In the genomic region with DNA sequence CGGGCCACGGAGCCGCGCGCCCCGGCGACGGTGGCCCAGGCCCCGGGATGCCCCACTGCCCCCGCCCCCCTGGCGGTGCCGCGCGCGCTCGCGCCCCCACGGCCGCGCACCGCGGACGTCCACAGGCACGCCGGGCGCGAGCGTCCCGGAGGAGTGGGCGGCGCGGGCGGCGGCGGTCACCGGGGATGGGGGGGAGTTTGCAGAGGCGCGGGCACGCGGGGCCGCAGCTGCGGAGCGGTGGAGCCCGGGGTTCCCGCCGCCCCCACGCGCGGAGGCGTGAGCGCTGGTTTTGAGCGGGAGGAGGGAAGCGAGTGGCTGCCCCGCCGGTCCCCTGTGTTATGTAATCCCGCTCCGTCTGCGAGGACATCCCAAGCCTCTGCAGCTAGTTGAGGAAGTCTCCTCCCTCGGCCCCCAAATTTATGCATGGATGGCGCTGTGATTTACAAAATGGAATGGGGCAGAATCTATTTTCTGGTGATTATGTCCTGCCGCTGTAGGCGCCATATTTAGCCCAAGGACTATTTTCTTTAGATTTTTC, we compare ENCODE assay signal across 8 mouse cellular contexts. TPM values are rescaled to one million over a fixed set of nuclear protein-coding genes. Genes with fewer than 3 reads are reported as not detected.
DNase-seq lines count a peak whose midpoint lies in the region; ATAC-seq and TF ChIP-seq lines count a peak whose summit lies in the region.

No protein-coding gene starts in this region.

- peak overlapping the region; percentile 84 for H3K4me2 ChIP-seq in forebrain, embryonic 15.5 days (replicated peaks)
- peak overlapping the region; percentile 85 for H3K4me2 ChIP-seq in neural tube, embryonic 14.5 days (ENCODE audit: low read depth, low read length)

- no peaks in the 10 kb centered on the region for H3K27me3 ChIP-seq in forebrain, embryonic 15.5 days
- H3K27me3 ChIP-seq in neural tube, embryonic 14.5 days (ENCODE audit: control insufficient read depth, insufficient read depth, low read length), result no peaks in the 10 kb centered on the region
- H3K27me3 ChIP-seq in testis, adult 2 months (ENCODE audit: control insufficient read depth, insufficient read depth, low read length), result no peaks in the 10 kb centered on the region

- H3K36me3 ChIP-seq in forebrain, embryonic 15.5 days, result no peaks in the 10 kb centered on the region
- H3K36me3 ChIP-seq in neural tube, embryonic 14.5 days (ENCODE audit: control insufficient read depth, insufficient read depth, low read length), result no peaks in the 10 kb centered on the region
- H3K36me3 ChIP-seq in testis, adult 2 months (ENCODE audit: control insufficient read depth, insufficient read depth, low read length), result no peaks in the 10 kb centered on the region

- H3K27ac ChIP-seq in forebrain, embryonic 15.5 days (replicated peaks), result peak overlapping the region; percentile 100
- H3K27ac ChIP-seq in neural tube, embryonic 14.5 days (ENCODE audit: low read depth, low read length), result peak overlapping the region; percentile 100
- H3K27ac ChIP-seq in testis, adult 2 months (ENCODE audit: control insufficient read depth, insufficient read depth, low read depth, low read length), result peak overlapping the region; percentile 88

- H3K9me3 ChIP-seq in forebrain, embryonic 15.5 days, result no peaks in the 10 kb centered on the region
- no peaks in the 10 kb centered on the region for H3K9me3 ChIP-seq in neural tube, embryonic 14.5 days (ENCODE audit: control insufficient read depth, low read length)

- no peak for TF ChIP-seq CTCF in testis, adult 2 months (IDR thresholded peaks at IDR 0.05; ENCODE audit: control insufficient read depth, insufficient read depth, insufficient replicate concordance, low read depth, low read length)

- intact Hi-C loops in heart, postnatal 25 days (cut with DNase I), result loop anchor here (1.0 to 5.0 kb wide), 2 partner anchors 17 to 256 kb away; a partner anchor contains a TSS

- H3K9ac ChIP-seq in forebrain, embryonic 15.5 days (replicated peaks), result peak overlapping the region; percentile 97
- H3K9ac ChIP-seq in neural tube, embryonic 14.5 days (replicated peaks; ENCODE audit: low read depth, low read length), result peak overlapping the region; percentile 90

- H3K4me1 ChIP-seq in forebrain, embryonic 15.5 days, result peaks cover 34% of the 10 kb centered on the region
- H3K4me1 ChIP-seq in neural tube, embryonic 14.5 days (ENCODE audit: control insufficient read depth, insufficient read depth, low read length), result peaks cover 16% of the 10 kb centered on the region
- H3K4me1 ChIP-seq in testis, adult 2 months (ENCODE audit: control insufficient read depth, insufficient read depth, low read length), result peaks cover 5% of the 10 kb centered on the region

- H3K4me3 ChIP-seq in forebrain, embryonic 15.5 days, result peak overlapping the region; percentile 80
- peak overlapping the region; percentile 56 for H3K4me3 ChIP-seq in neural tube, embryonic 14.5 days (ENCODE audit: low read depth, low read length)
- peak overlapping the region; percentile 93 for H3K4me3 ChIP-seq in testis, adult 2 months (ENCODE audit: control insufficient read depth, low read depth, low read length)

- peak; percentile 73 for DNase-seq in ES-CJ7 (ENCODE audit: low read depth, low spot score)
- DNase-seq in heart, postnatal 25 days (ENCODE audit: low spot score), result peak; percentile 75
- peak; percentile 86 to 93 for DNase-seq in layer of hippocampus, adult 18-20 months (ENCODE audit: low spot score in 2 of 2)
- DNase-seq in lung, adult 18-20 months, result peak; percentile 79

- peak; percentile 44; the same call in 1 of the 2 replicates for TF ChIP-seq POLR2A in testis, adult 2 months (IDR thresholded peaks at IDR 0.05; ENCODE audit: control insufficient read depth, low read depth, low read length)

- peak; percentile 78 for ATAC-seq in cerebellum, adult (ENCODE audit: insufficient number of reproducible peaks, low FRiP score, low TSS enrichment)
- peak; percentile 79 for ATAC-seq in forebrain, embryonic 15.5 days (replicated peaks)
- ATAC-seq in neural tube, embryonic 14.5 days (ENCODE audit: low read depth), result peak; percentile 83

- under 1% methylated on average over 33 of the region's 62 CpGs for WGBS in forebrain, embryonic 15.5 days
- under 1% methylated on average over 29 of the region's 62 CpGs for WGBS in neural tube, embryonic 14.5 days

RNA-seq across cellular contexts. Expression of a gene that starts 0.7 kb away (rescaled TPM):
- polyA plus RNA-seq in forebrain, embryonic 15.5 days (2015; fragmentation: Nextera tagmentation; extraction: Ambion mirVana), result 24.7 and 26.5 TPM in 2 replicates
- total RNA-seq in heart, postnatal 25 days (2021), result 10 to 100 TPM; 16.6 to 21.3 TPM
- 10 to 100 TPM; 57.0 to 58.6 TPM for total RNA-seq in layer of hippocampus, adult 18-20 months (2021)
- polyA plus RNA-seq in neural tube, embryonic 14.5 days (2014; fragmentation: Nextera tagmentation; extraction: Ambion mirVana), result 26.6 and 30.7 TPM in 2 replicates
- polyA plus RNA-seq in testis, adult 2 months (2012; rRNA removed), result 13.9 and 15.9 TPM in 2 replicates

RNA-seq across cellular contexts. Expression of a gene that starts 48.7 kb away (rescaled TPM):
- 380 and 393 TPM in 2 replicates for polyA plus RNA-seq in forebrain, embryonic 15.5 days (2015; fragmentation: Nextera tagmentation; extraction: Ambion mirVana)
- total RNA-seq in heart, postnatal 25 days (2021), result 100 to 1,000 TPM; 217 to 228 TPM
- 100 to 1,000 TPM; 267 to 268 TPM for total RNA-seq in layer of hippocampus, adult 18-20 months (2021)
- 344 and 394 TPM in 2 replicates for polyA plus RNA-seq in neural tube, embryonic 14.5 days (2014; fragmentation: Nextera tagmentation; extraction: Ambion mirVana)
- polyA plus RNA-seq in testis, adult 2 months (2012; rRNA removed), result 140 and 167 TPM in 2 replicates

RNA-seq across cellular contexts. Expression of a gene that starts 51.7 kb away (rescaled TPM):
- 4.8 and 5.8 TPM in 2 replicates for polyA plus RNA-seq in forebrain, embryonic 15.5 days (2015; fragmentation: Nextera tagmentation; extraction: Ambion mirVana)
- under 1 TPM; 0.60 to 0.92 TPM for total RNA-seq in heart, postnatal 25 days (2021)
- 1 to 10 TPM; 3.6 to 3.7 TPM for total RNA-seq in layer of hippocampus, adult 18-20 months (2021)
- 8.9 and 11.6 TPM in 2 replicates for polyA plus RNA-seq in neural tube, embryonic 14.5 days (2014; fragmentation: Nextera tagmentation; extraction: Ambion mirVana)
- polyA plus RNA-seq in testis, adult 2 months (2012; rRNA removed), result 12.6 and 17.4 TPM in 2 replicates

Comparison
In these comparisons a context has a peak if more than half of its experiments do, and no peak if none do; other contexts are left out.
1. Peak in every context shown above with its lines: DNase-seq, ATAC-seq, H3K4me3 ChIP-seq and H3K27ac ChIP-seq.